Mouse (Mus musculus) forebrain, embryonic 14.5 days (tissue): ENCODE measurements around the gene Kynu. TPM values are rescaled to one million over a fixed set of nuclear protein-coding genes. Genes with fewer than 3 reads are reported as not detected.

Experiments
- ATAC-seq: fragments of 200-750 bp; cut with Nextera tagmentation; 2 replicates; pipeline ENCODE4 v1.8.0; 2017; ENCODE audit warnings: mild to moderate bottlenecking, moderate library complexity
- DNase-seq: peaks from one replicate; pipeline ENCODE4 v3.0.0-alpha.2; 2015; ENCODE audit warnings: low spot score
- H3K27ac ChIP-seq: fragments of 300-500 bp; sonication (generic); 2 replicates; pipeline ENCODE4 v1.5.1; 2014; ENCODE audit warnings: low read depth, mild to moderate bottlenecking, control low read depth, low read length, moderate library complexity
- H3K27me3 ChIP-seq: fragments of 300-500 bp; sonication (generic); replicated peaks from 2 replicates; pipeline ENCODE4 v1.6.1; 2014; ENCODE audit warnings: low read length, control low read depth, mixed read lengths; ENCODE audit not compliant: control insufficient read depth, insufficient read depth
- H3K36me3 ChIP-seq: fragments of 300-500 bp; sonication (generic); 2 replicates; pipeline ENCODE4 v1.6.1; 2014; ENCODE audit warnings: low read length, control low read depth; ENCODE audit not compliant: control insufficient read depth, insufficient read depth
- H3K4me1 ChIP-seq: fragments of 300-500 bp; sonication (generic); 2 replicates; pipeline ENCODE4 v1.6.1; 2014; ENCODE audit warnings: antibody characterized with exemption, low read length, control low read depth; ENCODE audit not compliant: control insufficient read depth, insufficient read depth
- H3K4me2 ChIP-seq: fragments of 300-500 bp; sonication (generic); 2 replicates; pipeline ENCODE4 v1.6.1; 2014; ENCODE audit warnings: mild to moderate bottlenecking, control low read depth, low read length
- H3K4me3 ChIP-seq: fragments of 300-500 bp; sonication (generic); 2 replicates; pipeline ENCODE4 v1.5.1; 2014; ENCODE audit warnings: low read depth, low read length, control low read depth
- H3K9ac ChIP-seq: fragments of 300-500 bp; sonication (generic); 2 replicates; pipeline ENCODE4 v1.6.1; 2014; ENCODE audit warnings: mild to moderate bottlenecking, low read length, control low read depth, moderate library complexity
- H3K9me3 ChIP-seq: fragments of 300-500 bp; sonication (generic); replicated peaks from 2 replicates; pipeline ENCODE4 v1.6.1; 2016; ENCODE audit warnings: low read length, control low read depth, mixed read lengths; ENCODE audit not compliant: control insufficient read depth
- WGBS: fragments of 180-500 bp; shearing (Covaris S2); extraction: QIAGEN DNeasy Blood & Tissue Kit; methylation state at CpG from one replicate; pipeline ENCODE4 v1.1.7; 2014; 5-methylcytosine and 5-hydroxymethylcytosine counted together
- polyA plus RNA-seq: library from polyadenylated mRNA; unstranded; fragments of >200 nt; fragmentation: Nextera tagmentation; extraction: Ambion mirVana; gene quantifications from 2 replicates; pipeline ENCODE4 v1.2.1, GENCODE M21; 2014

Gene Kynu
- polyA plus RNA-seq, 1 experiment from 2014 or later, result 0.36 TPM

DNA sequence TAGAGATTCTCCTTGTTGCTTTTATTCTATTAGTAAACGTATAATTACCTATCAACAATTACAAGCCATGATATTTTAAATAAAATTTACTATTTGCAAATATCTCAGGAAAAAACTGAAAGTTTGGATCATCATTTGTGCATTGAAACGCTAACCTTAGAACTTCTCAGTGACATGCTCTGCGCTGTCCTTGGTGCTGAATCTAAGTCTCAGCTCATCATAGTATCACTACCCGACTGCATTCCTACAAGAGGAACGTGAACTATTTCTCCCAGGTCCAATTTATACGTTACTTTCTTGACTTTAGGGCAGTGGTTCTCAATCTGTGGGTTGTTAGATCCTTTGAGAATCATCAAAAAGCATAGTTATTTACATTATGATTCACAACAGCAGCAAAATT, 58.4 kb downstream of the Kynu start:
- Histone ChIP-seq H3K4me2 (no peak overlapping the region), H3K9me3 (no peaks in the 10 kb centered on the region), H3K36me3 (no peaks in the 10 kb centered on the region), H3K4me1 (no peaks in the 10 kb centered on the region), H3K27me3 (no peaks in the 10 kb centered on the region), H3K4me3 (no peak overlapping the region), H3K9ac (no peak overlapping the region), H3K27ac (no peak overlapping the region)
- 9% methylated on average over 6 of the region's 6 CpGs for WGBS
- peak; percentile 46 for DNase-seq
- ATAC-seq, result no peak

- ATAC-seq, result no peak
- no peaks in the 10 kb centered on the region for H3K27me3 ChIP-seq
- no peak overlapping the region for H3K4me3 ChIP-seq
- no peak overlapping the region for H3K9ac ChIP-seq
- DNase-seq, result no peak
- no peaks in the 10 kb centered on the region for H3K4me1 ChIP-seq
- H3K9me3 ChIP-seq, result no peaks in the 10 kb centered on the region
- H3K4me2 ChIP-seq, result no peak overlapping the region
- no peak overlapping the region for H3K27ac ChIP-seq
- H3K36me3 ChIP-seq, result no peaks in the 10 kb centered on the region
Observed at GRCm38 (mm10) chr2:43621140-43621539, 66.0 kb downstream of the Kynu start.

GRCm38 (mm10) chr2:43622844-43623243, 67.7 kb downstream of the Kynu start:
- no peaks in the 10 kb centered on the region for H3K27me3 ChIP-seq
- H3K36me3 ChIP-seq, result no peaks in the 10 kb centered on the region
- no peak overlapping the region for H3K27ac ChIP-seq
- no peak overlapping the region for H3K9ac ChIP-seq
- no peaks in the 10 kb centered on the region for H3K9me3 ChIP-seq
- peak; percentile 46 for ATAC-seq
- H3K4me3 ChIP-seq, result no peak overlapping the region
- no peaks in the 10 kb centered on the region for H3K4me1 ChIP-seq
- no peak overlapping the region for H3K4me2 ChIP-seq
- 0% methylated on average over 1 of the region's 1 CpGs for WGBS
- peak; percentile 75 for DNase-seq

DNA sequence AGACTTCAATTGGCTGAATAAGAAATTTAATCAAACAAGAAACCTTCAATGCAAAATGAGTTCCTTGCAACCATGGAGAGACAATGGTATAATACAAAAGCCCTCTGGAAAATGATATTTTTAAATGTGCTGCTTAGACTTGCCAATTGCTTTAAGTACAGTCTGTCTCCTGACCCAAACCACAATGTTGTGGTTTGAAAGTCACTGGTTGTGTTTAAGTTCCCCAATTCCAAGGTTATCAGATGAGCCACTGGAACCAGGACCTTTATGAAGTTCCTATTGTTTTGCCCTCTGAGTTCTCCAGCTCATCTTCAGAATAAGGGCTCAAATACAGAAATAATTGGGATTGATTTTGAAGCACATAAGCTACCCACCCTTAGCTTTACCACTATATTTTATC, 76.7 kb downstream of the Kynu start:
- no peak for DNase-seq

GRCm38 (mm10) chr2:43636498-43636897, 81.4 kb downstream of the Kynu start:
- no peaks in the 10 kb centered on the region for H3K36me3 ChIP-seq
- H3K9ac ChIP-seq, result no peak overlapping the region
- peak; percentile 76 for DNase-seq
- ATAC-seq, result no peak
- no peaks in the 10 kb centered on the region for H3K9me3 ChIP-seq
- no peak overlapping the region for H3K27ac ChIP-seq
- no peak overlapping the region for H3K4me3 ChIP-seq
- no peaks in the 10 kb centered on the region for H3K27me3 ChIP-seq
- no peak overlapping the region for H3K4me2 ChIP-seq
- no peaks in the 10 kb centered on the region for H3K4me1 ChIP-seq

More for the DNA sequence above, 76.7 kb downstream of the Kynu start:
- no peaks in the 10 kb centered on the region for H3K9me3 ChIP-seq
- no peaks in the 10 kb centered on the region for H3K4me1 ChIP-seq
- no peak overlapping the region for H3K9ac ChIP-seq
- H3K4me2 ChIP-seq, result no peak overlapping the region
- ATAC-seq, result no peak
- no peak overlapping the region for H3K27ac ChIP-seq
- H3K27me3 ChIP-seq, result no peaks in the 10 kb centered on the region
- H3K36me3 ChIP-seq, result no peaks in the 10 kb centered on the region
- H3K4me3 ChIP-seq, result no peak overlapping the region

DNA sequence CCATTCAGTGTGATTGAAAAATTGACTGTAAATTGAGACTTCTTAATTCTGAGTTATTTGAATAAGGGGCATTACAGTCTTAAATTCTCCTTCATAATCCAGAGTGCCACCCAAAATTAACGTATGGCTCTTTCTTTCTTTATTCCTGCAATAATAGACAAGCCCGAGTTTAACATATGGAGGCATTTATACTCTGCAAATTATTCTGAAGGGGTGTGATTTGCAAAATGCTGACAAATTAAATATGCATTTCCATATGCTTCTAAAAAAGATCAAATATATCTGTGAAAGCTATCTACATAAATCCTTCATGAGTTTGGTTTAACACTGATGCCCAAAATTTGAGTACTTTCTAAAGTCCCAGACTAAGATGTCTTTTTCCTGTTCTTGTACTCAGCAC, 91.8 kb downstream of the Kynu start:
- Histone ChIP-seq H3K27ac (no peak overlapping the region), H3K4me2 (no peak overlapping the region), H3K36me3 (no peaks in the 10 kb centered on the region), H3K27me3 (no peaks in the 10 kb centered on the region), H3K4me3 (no peak overlapping the region), H3K9me3 (no peaks in the 10 kb centered on the region), H3K4me1 (no peaks in the 10 kb centered on the region), H3K9ac (no peak overlapping the region)
- ATAC-seq (peak; percentile 65; the same call in 1 of the 2 replicates), DNase-seq (peak; percentile 61)
- 57% methylated on average over 2 of the region's 2 CpGs for WGBS

DNA sequence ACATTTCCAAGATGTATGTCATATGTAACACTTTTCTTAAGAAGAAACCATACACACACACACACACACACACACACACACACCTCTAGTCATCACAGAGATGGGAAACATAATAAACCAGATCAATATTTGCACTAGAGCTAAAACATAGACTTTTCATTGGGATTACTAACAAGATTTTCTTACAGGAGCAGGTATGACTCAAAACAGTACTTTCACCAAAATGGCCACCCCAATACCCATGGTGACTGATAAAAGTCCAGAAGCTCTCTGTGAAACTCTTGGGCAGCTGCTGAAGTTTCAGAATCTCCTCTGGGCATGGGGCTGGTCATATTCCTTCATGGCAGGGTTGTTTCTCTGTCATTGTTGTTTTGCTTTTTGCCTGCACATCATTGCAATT, 114.5 kb downstream of the Kynu start:
- Histone ChIP-seq H3K36me3 (no peaks in the 10 kb centered on the region), H3K4me2 (no peak overlapping the region), H3K27ac (no peak overlapping the region), H3K27me3 (no peaks in the 10 kb centered on the region), H3K4me3 (no peak overlapping the region), H3K9me3 (no peaks in the 10 kb centered on the region), H3K4me1 (no peaks in the 10 kb centered on the region), H3K9ac (no peak overlapping the region)
- ATAC-seq, result no peak
- DNase-seq, result no peak

GRCm38 (mm10) chr2:43673619-43674018, 118.5 kb downstream of the Kynu start:
- Histone ChIP-seq H3K9ac (no peak overlapping the region), H3K36me3 (no peaks in the 10 kb centered on the region), H3K4me1 (no peaks in the 10 kb centered on the region), H3K4me2 (no peak overlapping the region), H3K9me3 (no peaks in the 10 kb centered on the region), H3K27ac (no peak overlapping the region), H3K27me3 (no peaks in the 10 kb centered on the region), H3K4me3 (no peak overlapping the region)
- DNase-seq, result peak; percentile 86
- WGBS, result under 1% methylated on average over 6 of the region's 6 CpGs
- ATAC-seq, result peak; percentile 89

GRCm38 (mm10) chr2:43674098-43674497, 119.0 kb downstream of the Kynu start:
- Histone ChIP-seq H3K9me3 (no peaks in the 10 kb centered on the region), H3K4me2 (no peak overlapping the region), H3K4me3 (no peak overlapping the region), H3K36me3 (no peaks in the 10 kb centered on the region), H3K27ac (no peak overlapping the region), H3K9ac (no peak overlapping the region), H3K27me3 (no peaks in the 10 kb centered on the region), H3K4me1 (no peaks in the 10 kb centered on the region)
- 58% methylated on average over 3 of the region's 3 CpGs for WGBS
- DNase-seq (no peak), ATAC-seq (no peak)

DNA sequence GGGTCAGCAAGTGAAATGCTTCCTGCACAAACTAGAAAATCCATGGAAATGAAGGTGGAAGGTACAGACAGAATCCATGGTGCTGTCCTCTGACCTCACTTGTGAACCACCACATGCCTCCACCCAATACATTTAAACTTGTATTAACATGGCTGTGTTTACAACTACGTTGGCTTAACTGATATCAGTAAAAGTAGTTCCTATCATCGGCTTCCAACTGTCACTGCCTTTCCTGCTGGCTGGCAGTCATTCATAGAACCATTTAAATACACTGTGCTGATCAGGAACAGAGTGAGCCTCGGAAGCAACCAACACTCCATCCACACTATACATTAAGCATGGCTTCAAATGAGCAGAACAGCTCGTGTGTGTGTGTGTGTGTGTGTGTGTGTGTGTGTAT, 120.1 kb downstream of the Kynu start:
- no peaks in the 10 kb centered on the region for H3K9me3 ChIP-seq
- 80% methylated on average over 4 of the region's 4 CpGs for WGBS
- no peaks in the 10 kb centered on the region for H3K4me1 ChIP-seq
- H3K4me2 ChIP-seq, result no peak overlapping the region
- no peak for ATAC-seq
- H3K27me3 ChIP-seq, result no peaks in the 10 kb centered on the region
- no peak overlapping the region for H3K27ac ChIP-seq
- no peaks in the 10 kb centered on the region for H3K36me3 ChIP-seq
- no peak overlapping the region for H3K4me3 ChIP-seq
- no peak for DNase-seq
- H3K9ac ChIP-seq, result no peak overlapping the region
